Mouse (Mus musculus) liver, embryonic 14.5 days (tissue): ENCODE measurements around the gene Ube2r2.

Experiments
- CTCF ChIP-seq: IDR thresholded peaks from 2 replicates; pipeline ENCODE4 v1.5.1; 2016; ENCODE audit warnings: antibody characterized with exemption, low read depth, control low read depth
- EP300 ChIP-seq: IDR thresholded peaks from 2 replicates; pipeline ENCODE4 v1.6.1; 2016; ENCODE audit warnings: antibody characterized with exemption, low read depth

DNA sequence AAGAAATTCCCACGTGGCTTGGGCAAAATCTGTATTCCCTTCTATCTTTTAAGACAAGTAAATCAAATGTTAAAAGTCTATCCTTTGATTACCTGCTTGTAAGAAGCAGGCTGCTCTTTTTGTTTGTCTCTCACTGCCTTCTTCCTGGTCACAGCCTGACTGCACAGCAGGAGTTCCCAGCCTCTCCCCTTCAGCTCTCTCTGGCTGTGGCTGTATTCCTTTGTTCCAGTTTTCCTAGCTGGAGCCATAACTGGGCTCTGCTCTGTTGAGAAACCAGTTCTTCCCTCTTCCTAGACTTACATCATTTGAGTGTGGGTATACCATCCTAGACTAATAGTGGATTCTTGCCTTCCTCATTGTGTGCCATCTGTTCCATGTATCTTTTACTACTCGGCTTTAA is 29.4 kb downstream of the Ube2r2 start:
- TF ChIP-seq CTCF, result no peak
- no peak for TF ChIP-seq EP300
